Mouse (Mus musculus) hindbrain, embryonic 11.5 days (tissue): ENCODE data around the gene Sh2d7. TPM values are rescaled to one million over a fixed set of nuclear protein-coding genes. Genes with fewer than 3 reads are reported as not detected.
A peak's percentile ranks its signal among the peaks of the same experiment; 100 is the strongest.

Experiments
- ATAC-seq: fragments of 200-750 bp; cut with Nextera tagmentation; 2 replicates; pipeline ENCODE4 v1.8.0; 2017; ENCODE audit warnings: mild to moderate bottlenecking, moderate TSS enrichment, moderate library complexity; ENCODE audit not compliant: low FRiP score
- DNase-seq: peaks from one replicate; pipeline ENCODE4 v3.0.0-alpha.2; 2015; ENCODE audit warnings: low spot score
- H3K27ac ChIP-seq: fragments of 300-500 bp; sonication (generic); 2 replicates; pipeline ENCODE4 v1.5.1; 2014; ENCODE audit warnings: mild to moderate bottlenecking, low read depth, low read length
- H3K27me3 ChIP-seq: fragments of 300-500 bp; sonication (generic); 2 replicates; pipeline ENCODE4 v1.6.1; 2014; ENCODE audit warnings: mild to moderate bottlenecking, low read length, moderate library complexity, mixed read lengths; ENCODE audit not compliant: control insufficient read depth, insufficient read depth
- H3K36me3 ChIP-seq: fragments of 300-500 bp; sonication (generic); 2 replicates; pipeline ENCODE4 v1.6.1; 2014; ENCODE audit warnings: mild to moderate bottlenecking, low read length, moderate library complexity, mixed read lengths; ENCODE audit not compliant: control insufficient read depth, insufficient read depth
- H3K4me1 ChIP-seq: fragments of 300-500 bp; sonication (generic); replicated peaks from 2 replicates; pipeline ENCODE4 v1.6.1; 2014; ENCODE audit warnings: low read length, mixed read lengths; ENCODE audit not compliant: control insufficient read depth, insufficient read depth
- H3K4me2 ChIP-seq: fragments of 300-500 bp; sonication (generic); replicated peaks from 2 replicates; pipeline ENCODE4 v1.6.1; 2014; ENCODE audit warnings: mild to moderate bottlenecking, low read depth, low read length
- H3K4me3 ChIP-seq: fragments of 300-500 bp; sonication (generic); 2 replicates; pipeline ENCODE4 v1.5.1; 2014; ENCODE audit warnings: low read depth, low read length
- H3K9ac ChIP-seq: fragments of 300-500 bp; sonication (generic); 2 replicates; pipeline ENCODE4 v1.6.1; 2014; ENCODE audit warnings: low read depth, low read length
- H3K9me3 ChIP-seq: fragments of 300-500 bp; sonication (generic); 2 replicates; pipeline ENCODE4 v1.6.1; 2016; ENCODE audit warnings: low read length; ENCODE audit not compliant: control insufficient read depth
- WGBS: fragments of 180-500 bp; shearing (Covaris S2); extraction: QIAGEN DNeasy Blood & Tissue Kit; methylation state at CpG from one replicate; pipeline ENCODE4 v1.1.7; 2014; 5-methylcytosine and 5-hydroxymethylcytosine counted together
- polyA plus RNA-seq: library from polyadenylated mRNA; unstranded; fragments of >200 nt; fragmentation: Nextera tagmentation; extraction: Ambion mirVana; gene quantifications from 2 replicates; pipeline ENCODE4 v1.2.1, GENCODE M21; 2014

The Sh2d7 gene
- polyA plus RNA-seq, 1 experiment from 2014 or later, result 0.08 TPM

GRCm38 (mm10) chr9:54533975-54534374 is 4.8 kb upstream of the Sh2d7 start:
- no peak overlapping the region for H3K27ac ChIP-seq
- ATAC-seq (no peak), DNase-seq (peak; percentile 11)
- WGBS, result 64% methylated on average over 5 of the region's 5 CpGs
- H3K36me3 ChIP-seq, result no peaks in the 10 kb centered on the region
- H3K4me2 ChIP-seq, result no peak overlapping the region
- no peaks in the 10 kb centered on the region for H3K9me3 ChIP-seq
- H3K9ac ChIP-seq, result no peak overlapping the region
- H3K4me3 ChIP-seq, result no peak overlapping the region
- no peaks in the 10 kb centered on the region for H3K27me3 ChIP-seq
- H3K4me1 ChIP-seq, result no peaks in the 10 kb centered on the region

- H3K9me3 ChIP-seq, result no peaks in the 10 kb centered on the region
- H3K27me3 ChIP-seq, result no peaks in the 10 kb centered on the region
- 90% methylated on average over 7 of the region's 7 CpGs for WGBS
- H3K9ac ChIP-seq, result no peak overlapping the region
- H3K27ac ChIP-seq, result no peak overlapping the region
- DNase-seq (no peak), ATAC-seq (no peak)
- H3K36me3 ChIP-seq, result no peaks in the 10 kb centered on the region
- no peak overlapping the region for H3K4me2 ChIP-seq
- no peak overlapping the region for H3K4me3 ChIP-seq
- no peaks in the 10 kb centered on the region for H3K4me1 ChIP-seq
Measured at GRCm38 (mm10) chr9:54536236-54536635, 2.5 kb upstream of the Sh2d7 start.

- Histone ChIP-seq H3K9ac (no peak overlapping the region), H3K27ac (no peak overlapping the region), H3K9me3 (no peaks in the 10 kb centered on the region), H3K4me1 (no peaks in the 10 kb centered on the region), H3K4me2 (no peak overlapping the region), H3K27me3 (no peaks in the 10 kb centered on the region), H3K4me3 (no peak overlapping the region), H3K36me3 (no peaks in the 10 kb centered on the region)
- WGBS, result 52% methylated on average over 4 of the region's 4 CpGs
- no peak for DNase-seq
- ATAC-seq, result no peak
Measured at GRCm38 (mm10) chr9:54537030-54537429, 1.8 kb upstream of the Sh2d7 start.

- no peak overlapping the region for H3K4me3 ChIP-seq
- no peaks in the 10 kb centered on the region for H3K4me1 ChIP-seq
- H3K27ac ChIP-seq, result no peak overlapping the region
- H3K9me3 ChIP-seq, result no peaks in the 10 kb centered on the region
- ATAC-seq (no peak), DNase-seq (no peak)
- 84% methylated on average over 3 of the region's 3 CpGs for WGBS
- H3K4me2 ChIP-seq, result no peak overlapping the region
- no peaks in the 10 kb centered on the region for H3K36me3 ChIP-seq
- no peak overlapping the region for H3K9ac ChIP-seq
- H3K27me3 ChIP-seq, result no peaks in the 10 kb centered on the region
Measured at GRCm38 (mm10) chr9:54537480-54537879, 1.3 kb upstream of the Sh2d7 start.

- Histone ChIP-seq H3K27me3 (no peaks in the 10 kb centered on the region), H3K9ac (no peak overlapping the region), H3K4me2 (no peak overlapping the region), H3K4me3 (no peak overlapping the region), H3K27ac (no peak overlapping the region), H3K9me3 (no peaks in the 10 kb centered on the region), H3K36me3 (no peaks in the 10 kb centered on the region), H3K4me1 (no peaks in the 10 kb centered on the region)
- WGBS, result 98% methylated on average over 3 of the region's 3 CpGs
- no peak for DNase-seq
- ATAC-seq, result no peak
Measured at GRCm38 (mm10) chr9:54538244-54538643, 540 bp upstream of the Sh2d7 start.

GRCm38 (mm10) chr9:54540801-54541200 is 2.0 kb downstream of the Sh2d7 start:
- no peaks in the 10 kb centered on the region for H3K4me1 ChIP-seq
- no peaks in the 10 kb centered on the region for H3K27me3 ChIP-seq
- no peak for ATAC-seq
- WGBS, result 82% methylated on average over 5 of the region's 5 CpGs
- H3K36me3 ChIP-seq, result no peaks in the 10 kb centered on the region
- no peak overlapping the region for H3K27ac ChIP-seq
- H3K4me3 ChIP-seq, result no peak overlapping the region
- H3K9me3 ChIP-seq, result no peaks in the 10 kb centered on the region
- no peak for DNase-seq
- H3K9ac ChIP-seq, result no peak overlapping the region
- no peak overlapping the region for H3K4me2 ChIP-seq

- Histone ChIP-seq H3K4me1 (no peaks in the 10 kb centered on the region), H3K4me3 (no peak overlapping the region), H3K27me3 (no peaks in the 10 kb centered on the region), H3K27ac (no peak overlapping the region), H3K9me3 (no peaks in the 10 kb centered on the region), H3K9ac (no peak overlapping the region), H3K4me2 (no peak overlapping the region), H3K36me3 (no peaks in the 10 kb centered on the region)
- 86% methylated on average over 9 of the region's 9 CpGs for WGBS
- ATAC-seq, result no peak
- no peak for DNase-seq
Measured at GRCm38 (mm10) chr9:54544212-54544953, 5.6 kb downstream of the Sh2d7 start.

- Histone ChIP-seq H3K27me3 (no peaks in the 10 kb centered on the region), H3K27ac (no peak overlapping the region), H3K36me3 (no peaks in the 10 kb centered on the region), H3K9me3 (no peaks in the 10 kb centered on the region), H3K4me3 (no peak overlapping the region), H3K4me1 (no peaks in the 10 kb centered on the region), H3K4me2 (no peak overlapping the region), H3K9ac (no peak overlapping the region)
- ATAC-seq, result no peak
- WGBS, result 89% methylated on average over 4 of the region's 4 CpGs
- DNase-seq, result no peak
Measured at GRCm38 (mm10) chr9:54544954-54545315, 6.2 kb downstream of the Sh2d7 start.

- no peaks in the 10 kb centered on the region for H3K36me3 ChIP-seq
- no peak overlapping the region for H3K4me2 ChIP-seq
- peak; percentile 73 for DNase-seq
- ATAC-seq, result no peak
- no peaks in the 10 kb centered on the region for H3K4me1 ChIP-seq
- H3K27ac ChIP-seq, result no peak overlapping the region
- WGBS, result 29% methylated on average over 5 of the region's 5 CpGs
- no peaks in the 10 kb centered on the region for H3K27me3 ChIP-seq
- H3K9ac ChIP-seq, result no peak overlapping the region
- no peaks in the 10 kb centered on the region for H3K9me3 ChIP-seq
- no peak overlapping the region for H3K4me3 ChIP-seq
Measured at GRCm38 (mm10) chr9:54547536-54547935, 8.8 kb downstream of the Sh2d7 start.
